Mouse (Mus musculus) inflammation-experienced regulatory T-cells, adult 16 weeks (primary cell): ENCODE results near the gene Atp7b. TPM values are rescaled to one million over a fixed set of nuclear protein-coding genes. Genes with fewer than 3 reads are reported as not detected.

Experiments used
- polyA plus RNA-seq: library from polyadenylated mRNA; unstranded; fragments of 100-300 nt; shearing (Covaris generic); gene quantifications from one replicate; pipeline ENCODE4 v1.2.1, GENCODE M21; 2017

Gene Atp7b
- 0.16 TPM for polyA plus RNA-seq

DNA sequence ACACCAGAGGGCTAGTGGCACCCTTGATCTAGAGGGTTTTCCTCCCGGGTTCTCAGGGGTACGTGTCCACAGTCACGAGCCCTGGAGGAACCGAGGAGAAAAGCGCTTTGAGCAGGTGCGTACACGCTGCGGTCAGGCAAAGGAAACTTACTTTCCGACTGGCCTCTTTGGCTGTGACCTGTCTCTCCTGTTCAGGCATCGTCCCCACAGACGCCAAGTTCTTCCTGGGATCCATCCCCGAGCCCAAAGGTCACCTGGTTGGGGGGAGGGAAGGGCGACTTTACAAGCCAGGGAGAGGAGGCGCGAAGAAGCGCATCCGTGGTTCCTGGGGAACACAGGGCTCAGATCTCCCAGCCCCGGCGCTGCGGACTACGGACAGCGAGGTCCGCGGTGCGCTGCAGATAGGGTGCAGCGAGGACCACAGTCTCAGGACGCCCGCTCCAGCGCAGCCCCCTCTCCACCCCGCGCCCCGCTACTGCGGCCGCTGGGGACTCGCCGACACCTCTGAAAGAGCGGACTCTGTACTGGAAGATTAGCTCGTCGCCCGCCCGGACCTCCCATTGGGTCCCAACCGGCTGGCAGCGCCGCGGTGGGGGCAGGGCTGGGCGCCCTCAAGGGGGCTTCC lies at the start of gene Atp7b:
Gene Atp7b, minus strand, starts transcription at position 485 of the 625 bp plus-strand sequence.

GRCm38 (mm10) chr8:22060446-22060889 lies 363 bp upstream of the Atp7b start, which contains the start of gene Alg11:
TSS of gene Alg11 (plus strand) at chr8:22060721.

DNA sequence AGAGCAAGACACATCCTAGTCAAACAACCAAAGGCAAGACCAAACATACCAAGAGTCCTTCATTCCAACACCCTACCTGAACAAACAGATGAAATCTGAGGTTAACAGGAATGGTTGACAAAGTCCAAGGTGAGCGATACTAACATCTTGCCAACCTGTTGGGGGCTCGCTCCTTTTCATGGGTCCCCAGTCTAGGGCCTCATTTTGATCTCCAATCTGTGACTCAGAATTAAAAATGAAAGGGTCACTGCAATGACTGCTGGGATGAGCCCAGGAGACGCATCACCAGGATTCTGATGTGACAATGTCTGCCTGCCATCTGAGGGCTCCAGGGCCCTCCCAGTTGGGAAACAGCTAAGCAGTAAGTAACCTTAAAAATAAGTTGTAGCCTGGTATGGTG lies 90.6 kb downstream of the Atp7b start, which contains the start of gene Ccdc70:
Gene Ccdc70, plus strand, starts transcription at position 301 of the 400 bp plus-strand sequence.

DNA sequence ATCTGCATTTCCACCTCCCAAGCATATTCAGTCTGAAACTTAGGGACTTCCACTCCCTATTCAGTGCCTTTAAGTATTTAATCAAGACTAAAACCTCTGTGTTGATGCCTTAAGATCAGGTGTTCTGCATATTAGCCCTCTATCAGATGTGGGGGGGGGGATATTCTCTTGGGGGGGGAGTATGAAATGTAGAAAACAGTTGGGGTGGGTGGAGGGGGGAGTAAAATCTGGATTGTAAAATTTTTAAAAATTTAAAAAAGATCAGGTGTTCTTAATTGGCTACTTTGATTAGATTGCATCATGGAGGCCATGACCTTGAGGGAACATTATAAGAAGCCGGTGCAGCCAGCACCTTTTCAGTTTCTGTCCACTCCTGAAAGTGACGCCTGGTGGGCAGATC lies 101.7 kb downstream of the Atp7b start, which contains the start of gene Fam90a1a:
Gene Fam90a1a, plus strand, starts transcription at position 301 of the 400 bp plus-strand sequence.

DNA sequence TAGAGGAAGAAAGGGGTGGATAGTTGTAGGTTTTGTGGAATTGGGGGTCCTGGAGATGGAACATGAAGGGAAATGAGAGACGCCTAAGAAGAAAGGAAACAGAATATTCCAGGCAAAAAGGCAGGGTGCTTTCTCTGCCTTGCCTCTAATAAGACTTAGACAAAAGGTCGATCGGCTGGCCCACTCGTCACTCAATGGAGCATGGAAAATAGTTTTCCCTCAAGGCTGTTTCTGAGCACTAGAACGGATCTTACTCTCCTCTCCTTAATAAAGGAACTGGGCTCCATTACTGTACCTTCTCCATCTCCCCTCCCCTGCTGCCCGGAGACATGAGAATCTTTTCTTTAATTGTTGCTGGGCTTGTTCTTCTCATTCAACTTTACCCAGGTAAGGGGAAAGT lies 113.6 kb downstream of the Atp7b start, which contains the start of gene Defb13:
Gene Defb13, plus strand, starts transcription at position 301 of the 400 bp plus-strand sequence.

Other genes with a start within 250 kb of the Atp7b start
- gene Defb50, start 236.8 kb downstream of the Atp7b start, polyA plus RNA-seq, result not detected
- gene Defb2, start 220.4 kb downstream of the Atp7b start, polyA plus RNA-seq, result not detected
- gene Defb10, start 201.4 kb downstream of the Atp7b start, polyA plus RNA-seq, result not detected
- not detected for gene Defb9, start 174.9 kb downstream of the Atp7b start, polyA plus RNA-seq
- not detected for gene Defb11, start 153.9 kb downstream of the Atp7b start, polyA plus RNA-seq
- not detected for gene Defb15, start 127.6 kb downstream of the Atp7b start, polyA plus RNA-seq
- not detected for gene Defb35, start 122.0 kb downstream of the Atp7b start, polyA plus RNA-seq
- gene Defb13, start 113.5 kb downstream of the Atp7b start, polyA plus RNA-seq, result not detected
- gene Fam90a1a, start 101.6 kb downstream of the Atp7b start, polyA plus RNA-seq, result not detected
- not detected for gene Ccdc70, start 90.5 kb downstream of the Atp7b start, polyA plus RNA-seq
- 12.4 TPM for gene Alg11, start 416 bp upstream of the Atp7b start, polyA plus RNA-seq
- not detected for gene Nek5, start 64.7 kb upstream of the Atp7b start, polyA plus RNA-seq
- gene Nek3, start 106.1 kb upstream of the Atp7b start, polyA plus RNA-seq, result 6.5 TPM
- 3.3 TPM for gene Ckap2, start 125.5 kb upstream of the Atp7b start, polyA plus RNA-seq
- gene Vps36, start 132.5 kb upstream of the Atp7b start, polyA plus RNA-seq, result 46.5 TPM
- gene Thsd1, start 167.0 kb upstream of the Atp7b start, polyA plus RNA-seq, result 0.32 TPM
- gene Tpte, start 223.1 kb upstream of the Atp7b start, polyA plus RNA-seq, result not detected